Mouse (Mus musculus) liver, adult 10 weeks (tissue): ENCODE results near the gene Tmem151a. TPM values are rescaled to one million over a fixed set of nuclear protein-coding genes. Genes with fewer than 3 reads are reported as not detected.

Experiments used
- polyA plus RNA-seq: library from polyadenylated mRNA; stranded (reverse); fragments of 350-450 nt; fragmentation: Illumina TruSeq; extraction: RNeasy Lipid Tissue Mini Kit (QIAGEN cat#74804); gene quantifications from one replicate; pipeline ENCODE4 v1.2.3, GENCODE M21; 2014; ENCODE audit warnings: low read depth, low replicate concordance

The Tmem151a gene
- polyA plus RNA-seq, result not detected

DNA sequence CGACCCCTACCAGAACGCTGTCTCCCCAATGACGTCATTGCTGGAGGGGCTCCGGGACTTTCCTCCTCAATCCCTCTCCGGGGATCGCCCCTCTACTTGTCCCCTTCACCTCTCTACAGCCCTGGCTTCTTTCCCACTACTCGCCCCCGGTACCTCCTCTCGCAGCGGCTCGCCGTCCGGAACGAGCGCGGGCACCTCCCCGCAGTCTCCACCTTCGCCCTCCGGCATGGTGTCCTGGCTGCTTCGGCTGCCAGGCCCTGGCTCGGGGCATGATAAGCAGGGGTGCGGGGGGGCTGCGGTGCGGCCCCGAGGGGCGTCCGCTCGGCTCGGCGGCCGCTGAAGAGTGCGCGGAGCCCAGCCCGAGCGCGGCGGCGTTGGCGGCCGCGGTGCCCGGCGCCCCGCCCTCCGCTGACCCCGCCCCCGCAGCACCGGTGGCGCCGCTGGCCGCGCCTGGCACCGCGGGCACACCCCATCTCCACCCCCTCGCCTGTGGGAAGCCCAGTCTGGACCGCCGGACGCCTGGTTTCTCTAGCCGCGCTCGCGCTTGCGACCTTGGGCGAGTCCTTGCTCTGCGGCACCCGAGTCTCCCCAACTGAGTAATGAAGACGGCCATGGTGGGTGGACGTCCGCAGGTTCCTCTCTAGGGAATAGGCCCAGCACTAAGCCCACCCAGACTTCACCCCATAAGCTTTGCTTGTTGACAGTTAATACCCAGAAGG is at the start of gene Tmem151a:
Gene Tmem151a, minus strand, starts transcription at position 387 of the 719 bp plus-strand sequence.

GRCm38 (mm10) chr19:5118384-5118698 is 33.0 kb upstream of the Tmem151a start, which contains the start of gene Klc2:
Klc2 (minus strand) TSS chr19:5118560.

GRCm38 (mm10) chr19:5106731-5107191 is 21.4 kb upstream of the Tmem151a start, which contains the start of gene Rab1b:
Rab1b (minus strand) TSS chr19:5107072.

GRCm38 (mm10) chr19:5098363-5099143 is 13.2 kb upstream of the Tmem151a start, which contains the start of gene Cnih2:
Cnih2 (minus strand) TSS chr19:5098521.

GRCm38 (mm10) chr19:5087884-5088728 is 2.8 kb upstream of the Tmem151a start, which contains the start of gene Yif1a:
Yif1a (plus strand) TSS chr19:5088538.

DNA sequence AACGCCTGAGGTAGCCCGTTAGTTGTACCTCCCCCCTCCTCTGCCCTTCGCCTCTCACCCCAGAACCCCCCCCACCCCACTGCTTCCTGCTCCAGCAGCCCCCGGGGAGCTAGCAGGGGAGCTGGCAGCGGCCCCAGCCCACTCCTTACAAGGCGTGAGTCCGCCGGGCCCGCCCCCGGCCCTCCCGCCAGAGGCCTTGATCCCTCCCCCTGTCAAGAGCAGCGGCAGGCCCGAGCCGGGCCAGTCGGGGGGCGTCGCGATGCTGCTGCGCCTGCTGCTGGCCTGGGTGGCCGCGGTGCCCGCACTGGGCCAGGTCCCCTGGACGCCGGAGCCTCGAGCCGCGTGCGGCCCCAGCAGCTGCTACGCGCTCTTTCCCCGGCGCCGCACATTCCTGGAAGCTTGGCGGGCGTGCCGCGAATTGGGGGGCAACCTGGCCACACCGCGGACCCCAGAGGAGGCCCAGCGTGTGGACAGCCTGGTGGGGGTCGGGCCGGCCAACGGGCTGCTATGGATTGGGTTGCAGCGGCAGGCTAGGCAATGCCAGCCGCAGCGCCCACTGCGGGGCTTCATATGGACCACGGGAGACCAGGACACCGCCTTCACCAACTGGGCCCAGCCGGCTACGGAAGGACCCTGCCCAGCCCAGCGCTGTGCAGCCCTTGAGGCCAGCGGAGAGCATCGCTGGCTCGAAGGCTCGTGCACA is 17.3 kb downstream of the Tmem151a start, which contains the start of gene Cd248:
Gene Cd248, plus strand, starts transcription at position 212 of the 703 bp plus-strand sequence.

DNA sequence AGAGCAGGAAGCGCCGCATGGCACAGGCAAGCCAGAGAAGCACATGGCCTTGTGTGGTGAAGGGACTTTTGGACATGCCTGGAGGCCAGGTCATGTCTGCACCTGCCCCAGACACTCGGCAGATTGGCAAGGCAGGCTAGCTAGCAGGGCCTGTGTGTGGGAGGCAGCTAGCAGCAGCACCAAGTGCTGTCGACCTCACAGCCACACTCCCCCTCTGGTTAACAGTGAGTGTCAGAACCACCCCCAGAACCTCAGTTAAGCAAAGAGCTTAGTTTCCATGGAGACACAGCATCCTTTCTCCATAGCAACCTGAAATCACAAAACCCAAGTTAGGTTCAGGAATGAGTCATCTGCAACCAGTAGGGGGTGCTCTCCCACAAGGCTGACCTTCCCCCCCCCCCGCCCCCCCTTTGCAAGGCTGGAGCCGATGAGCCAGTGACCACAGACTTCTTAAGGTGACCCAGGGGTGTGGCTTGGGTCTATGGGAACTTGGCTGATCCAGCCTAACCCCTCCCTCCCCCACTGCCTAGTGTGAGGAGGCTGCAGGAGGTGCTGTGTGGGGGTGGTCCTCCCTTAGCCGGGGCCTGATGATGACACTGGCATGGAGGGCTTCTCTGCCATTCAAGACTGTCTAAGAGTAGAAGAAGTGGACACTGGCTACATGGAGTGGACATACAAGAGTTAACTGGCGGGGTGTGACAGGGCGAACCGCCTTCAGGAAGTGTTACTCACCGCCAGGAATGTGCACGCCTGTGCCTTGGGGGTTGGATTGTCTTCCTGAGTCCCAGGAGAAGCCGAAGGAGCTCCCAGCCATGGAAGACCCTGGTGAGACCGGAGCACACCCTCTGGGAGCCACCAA is 35.1 kb downstream of the Tmem151a start, which contains the start of gene Rin1:
Gene Rin1, plus strand, starts transcription at position 435 of the 859 bp plus-strand sequence.

DNA sequence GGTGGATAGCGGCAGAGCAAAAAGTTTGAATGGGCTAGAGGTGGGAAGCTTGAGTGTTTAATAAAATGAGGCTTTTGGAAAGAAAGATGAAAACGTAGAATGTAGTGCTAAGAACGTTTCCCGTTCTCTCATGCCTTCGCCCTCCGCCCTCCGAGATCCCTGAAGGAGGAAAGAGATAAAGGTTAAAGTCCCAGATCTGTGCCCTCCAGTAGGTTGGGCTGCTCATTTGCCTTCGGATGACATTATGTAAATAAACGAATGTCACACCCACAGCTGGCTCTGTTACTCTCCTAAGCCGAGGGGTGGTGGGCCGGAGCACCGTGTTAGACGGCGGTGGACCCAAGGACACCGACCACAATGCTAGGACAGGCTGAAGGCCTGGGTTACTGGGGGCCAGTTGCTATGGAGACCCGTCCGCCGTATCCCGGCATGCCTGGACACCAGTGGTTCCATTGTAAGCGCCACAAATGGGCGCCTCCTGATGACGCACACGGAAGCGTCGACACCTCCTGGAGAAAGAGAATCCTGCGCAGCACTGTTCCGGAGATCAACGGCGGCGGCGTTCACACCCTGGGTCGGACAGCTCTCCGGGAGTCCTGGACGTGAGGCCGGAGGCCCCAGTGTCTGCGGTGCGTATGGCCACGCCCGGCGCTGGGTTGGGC is 44.3 kb downstream of the Tmem151a start, which contains the start of gene Brms1:
Gene Brms1, plus strand, starts transcription at position 493 of the 662 bp plus-strand sequence.

GRCm38 (mm10) chr19:5038709-5039156 is 46.6 kb downstream of the Tmem151a start, which contains the start of the genes B4gat1 and AC124502.3:
B4gat1 (plus strand) TSS chr19:5038826.
AC124502.3 (plus strand) TSS chr19:5038891.

GRCm38 (mm10) chr19:5023621-5024479 is 61.5 kb downstream of the Tmem151a start, which contains the start of gene Slc29a2:
Slc29a2 (plus strand) TSS chr19:5023860.

Other genes starting within 250 kb of the Tmem151a start
- gene Ccs, start 246.2 kb downstream of the Tmem151a start, polyA plus RNA-seq, result 17.2 TPM
- gene Ccdc87, start 246.2 kb downstream of the Tmem151a start, polyA plus RNA-seq, result not detected
- 13.0 TPM for gene Ctsf, start 230.4 kb downstream of the Tmem151a start, polyA plus RNA-seq
- gene Actn3, start 207.6 kb downstream of the Tmem151a start, polyA plus RNA-seq, result not detected
- 3.2 TPM for gene Zdhhc24, start 206.9 kb downstream of the Tmem151a start, polyA plus RNA-seq
- gene Bbs1, start 178.9 kb downstream of the Tmem151a start, polyA plus RNA-seq, result 0.45 TPM
- 4.6 TPM for gene Dpp3, start 157.2 kb downstream of the Tmem151a start, polyA plus RNA-seq
- 0.42 TPM for gene Peli3, start 142.4 kb downstream of the Tmem151a start, polyA plus RNA-seq
- gene Mrpl11, start 123.4 kb downstream of the Tmem151a start, polyA plus RNA-seq, result 22.6 TPM
- gene Npas4, start 95.2 kb downstream of the Tmem151a start, polyA plus RNA-seq, result not detected
- gene Slc29a2, start 61.7 kb downstream of the Tmem151a start, polyA plus RNA-seq, result not detected
- 9.5 TPM for gene B4gat1, start 46.7 kb downstream of the Tmem151a start, polyA plus RNA-seq
- 0.69 TPM for gene AC124502.3, start 46.6 kb downstream of the Tmem151a start, polyA plus RNA-seq
- 1.6 TPM for gene Brms1, start 44.2 kb downstream of the Tmem151a start, polyA plus RNA-seq
- gene Rin1, start 35.0 kb downstream of the Tmem151a start, polyA plus RNA-seq, result not detected
- gene Cd248, start 17.5 kb downstream of the Tmem151a start, polyA plus RNA-seq, result not detected
- gene Yif1a, start 3.0 kb upstream of the Tmem151a start, polyA plus RNA-seq, result 27.7 TPM
- not detected for gene Cnih2, start 13.0 kb upstream of the Tmem151a start, polyA plus RNA-seq
- 7.5 TPM for gene Rab1b, start 21.5 kb upstream of the Tmem151a start, polyA plus RNA-seq
- gene Klc2, start 33.0 kb upstream of the Tmem151a start, polyA plus RNA-seq, result 0.93 TPM
- 0.53 TPM for gene Pacs1, start 187.6 kb upstream of the Tmem151a start, polyA plus RNA-seq
- 25.1 TPM for gene Sf3b2, start 209.9 kb upstream of the Tmem151a start, polyA plus RNA-seq
- gene Gal3st3, start 212.8 kb upstream of the Tmem151a start, polyA plus RNA-seq, result not detected